Mouse (Mus musculus) liver, postnatal 0 days (tissue): ENCODE results near the gene Dync2h1. TPM values are rescaled to one million over a fixed set of nuclear protein-coding genes. Genes with fewer than 3 reads are reported as not detected.

Source experiments
- ATAC-seq: fragments of 200-750 bp; cut with Nextera tagmentation; 2 replicates; pipeline ENCODE4 v1.8.0; 2017; ENCODE audit warnings: mild to moderate bottlenecking, moderate library complexity
- DNase-seq: peaks from one replicate; pipeline ENCODE4 v3.0.0-alpha.2; 2016
- H3K27ac ChIP-seq: fragments of 300-500 bp; sonication (generic); 2 replicates; pipeline ENCODE4 v1.5.1; 2014; ENCODE audit warnings: antibody characterized with exemption, moderate library complexity, mild to moderate bottlenecking, low read depth
- H3K27me3 ChIP-seq: fragments of 300-500 bp; sonication (generic); 2 replicates; pipeline ENCODE4 v1.6.1; 2014; ENCODE audit warnings: low read length, control low read depth, mixed read lengths; ENCODE audit not compliant: insufficient read depth
- H3K36me3 ChIP-seq: fragments of 300-500 bp; sonication (generic); replicated peaks from 2 replicates; pipeline ENCODE4 v1.6.1; 2014; ENCODE audit warnings: mild to moderate bottlenecking, control low read depth, low read length, moderate library complexity, mixed read lengths; ENCODE audit not compliant: insufficient read depth
- H3K4me1 ChIP-seq: fragments of 300-500 bp; sonication (generic); 2 replicates; pipeline ENCODE4 v1.6.1; 2014; ENCODE audit warnings: antibody characterized with exemption, mild to moderate bottlenecking, control low read depth; ENCODE audit not compliant: insufficient read depth
- H3K4me2 ChIP-seq: fragments of 300-500 bp; sonication (generic); 2 replicates; pipeline ENCODE4 v1.6.1; 2014; ENCODE audit warnings: low read depth, mild to moderate bottlenecking, low read length, moderate library complexity, mixed read lengths
- H3K4me3 ChIP-seq: fragments of 300-500 bp; sonication (generic); 2 replicates; pipeline ENCODE4 v1.5.1; 2014; ENCODE audit warnings: low read depth, low read length
- H3K9ac ChIP-seq: fragments of 300-500 bp; sonication (generic); replicated peaks from 2 replicates; pipeline ENCODE4 v1.6.1; 2014; ENCODE audit warnings: mild to moderate bottlenecking, moderate library complexity
- H3K9me3 ChIP-seq: fragments of 300-500 bp; sonication (generic); 2 replicates; pipeline ENCODE4 v1.6.1; 2016; ENCODE audit warnings: mild to moderate bottlenecking, control low read depth, low read length, mixed read lengths
- CTCF ChIP-seq: sonication (generic); IDR thresholded peaks from 2 replicates; pipeline ENCODE4 v1.5.1; 2016; ENCODE audit warnings: antibody characterized with exemption, low read depth
- EP300 ChIP-seq: IDR thresholded peaks from 2 replicates; pipeline ENCODE4 v1.6.1; 2016; ENCODE audit warnings: antibody characterized with exemption, low read depth, mild to moderate bottlenecking
- WGBS: fragments of 180-500 bp; shearing (Covaris S2); extraction: QIAGEN DNeasy Blood & Tissue Kit; methylation state at CpG from one replicate; pipeline ENCODE4 v1.1.7; 2014; ENCODE audit not compliant: insufficient replicate concordance; 5-methylcytosine and 5-hydroxymethylcytosine counted together
- polyA plus RNA-seq: library from polyadenylated mRNA; unstranded; fragments of >200 nt; fragmentation: Nextera tagmentation; extraction: Ambion mirVana; gene quantifications from 2 replicates; pipeline ENCODE4 v1.2.1, GENCODE M21; 2015

The Dync2h1 gene
- polyA plus RNA-seq, 1 experiment from 2014 or later = 1.5 TPM

DNA sequence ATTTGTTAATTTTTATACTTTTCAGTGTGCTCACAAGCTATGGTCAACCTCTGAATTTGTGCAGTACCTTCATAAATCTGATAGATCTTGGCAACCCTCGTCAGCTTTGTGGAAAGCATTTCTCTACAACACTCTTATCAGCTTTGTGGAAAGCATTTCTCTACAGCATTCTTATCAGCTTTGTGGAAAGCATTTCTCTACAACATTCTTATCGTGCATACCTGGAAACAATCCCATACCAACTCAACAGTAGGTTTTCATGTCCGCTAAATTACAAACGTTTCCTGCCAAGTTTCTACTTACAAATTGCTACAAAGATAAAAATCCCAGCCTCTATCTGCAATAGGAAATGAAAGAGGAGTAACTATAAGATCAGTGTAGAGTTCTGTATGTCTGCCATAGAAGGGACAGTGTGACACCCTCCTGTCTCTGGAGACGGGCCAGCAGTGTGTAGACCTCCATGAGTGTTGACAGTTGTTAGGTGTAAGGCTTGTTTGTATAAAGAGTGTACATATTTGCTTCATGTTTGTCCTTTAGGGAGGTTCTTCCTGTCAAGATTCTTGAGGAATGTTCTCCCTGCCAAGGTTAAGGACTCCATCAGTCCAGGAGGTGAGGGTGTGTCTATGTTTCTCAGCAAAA is 141.5 kb downstream of the Dync2h1 start:
- 0 out of 2 replicates have a peak, but pooled peaks cover 3% of the 10 kb centered on the region for H3K9me3 ChIP-seq
- no peak overlapping the region for H3K27ac ChIP-seq
- TF ChIP-seq EP300 (no peak), CTCF (no peak)
- ATAC-seq (no peak), DNase-seq (no peak)
- H3K4me1 ChIP-seq = no peaks in the 10 kb centered on the region
- H3K4me2 ChIP-seq = no peak overlapping the region
- H3K27me3 ChIP-seq = no peaks in the 10 kb centered on the region
- H3K36me3 ChIP-seq = no peaks in the 10 kb centered on the region; the same call in 1 of the 2 replicates
- no peak overlapping the region for H3K4me3 ChIP-seq
- WGBS = 65% methylated on average over 5 of the region's 5 CpGs
- no peak overlapping the region for H3K9ac ChIP-seq

GRCm38 (mm10) chr9:7041231-7041630 is 143.0 kb downstream of the Dync2h1 start:
- H3K27ac ChIP-seq = no peak overlapping the region
- no peak for DNase-seq
- WGBS = 81% methylated on average over 5 of the region's 5 CpGs
- H3K4me3 ChIP-seq = no peak overlapping the region
- no peaks in the 10 kb centered on the region for H3K4me1 ChIP-seq
- no peak for ATAC-seq
- H3K27me3 ChIP-seq = no peaks in the 10 kb centered on the region
- H3K9me3 ChIP-seq = 0 out of 2 replicates have a peak, but pooled peaks cover 3% of the 10 kb centered on the region
- H3K36me3 ChIP-seq = no peaks in the 10 kb centered on the region; the same call in 1 of the 2 replicates
- no peak overlapping the region for H3K4me2 ChIP-seq
- H3K9ac ChIP-seq = no peak overlapping the region
- no peak for TF ChIP-seq EP300
- TF ChIP-seq CTCF = no peak

GRCm38 (mm10) chr9:7032553-7032952 is 151.7 kb downstream of the Dync2h1 start:
- Histone ChIP-seq H3K4me2 (no peak overlapping the region), H3K9me3 (no peaks in the 10 kb centered on the region), H3K4me1 (no peaks in the 10 kb centered on the region), H3K36me3 (no peaks in the 10 kb centered on the region), H3K27ac (no peak overlapping the region), H3K9ac (no peak overlapping the region), H3K4me3 (no peak overlapping the region), H3K27me3 (no peaks in the 10 kb centered on the region)
- DNase-seq (no peak), ATAC-seq (no peak)
- WGBS = 81% methylated on average over 2 of the region's 2 CpGs
- TF ChIP-seq EP300 (no peak), CTCF (no peak)

- DNase-seq (no peak), ATAC-seq (peak; percentile 50)
- no peaks in the 10 kb centered on the region for H3K36me3 ChIP-seq
- H3K27me3 ChIP-seq = no peaks in the 10 kb centered on the region
- TF ChIP-seq EP300 (no peak), CTCF (no peak)
- H3K27ac ChIP-seq = no peak overlapping the region
- no peak overlapping the region for H3K4me2 ChIP-seq
- no peak overlapping the region for H3K9ac ChIP-seq
- H3K9me3 ChIP-seq = no peaks in the 10 kb centered on the region
- no peak overlapping the region for H3K4me3 ChIP-seq
- H3K4me1 ChIP-seq = no peaks in the 10 kb centered on the region
Observed at GRCm38 (mm10) chr9:7015600-7015999, 168.6 kb downstream of the Dync2h1 start.

GRCm38 (mm10) chr9:7014733-7015132 is 169.5 kb downstream of the Dync2h1 start:
- 85% methylated on average over 1 of the region's 1 CpGs for WGBS
- no peak overlapping the region for H3K9ac ChIP-seq
- no peaks in the 10 kb centered on the region for H3K9me3 ChIP-seq
- no peak overlapping the region for H3K4me3 ChIP-seq
- no peak overlapping the region for H3K4me2 ChIP-seq
- H3K36me3 ChIP-seq = no peaks in the 10 kb centered on the region
- no peak overlapping the region for H3K27ac ChIP-seq
- ATAC-seq = peak; percentile 53
- H3K27me3 ChIP-seq = no peaks in the 10 kb centered on the region
- no peaks in the 10 kb centered on the region for H3K4me1 ChIP-seq
- no peak for DNase-seq
- TF ChIP-seq CTCF (no peak), EP300 (no peak)

DNA sequence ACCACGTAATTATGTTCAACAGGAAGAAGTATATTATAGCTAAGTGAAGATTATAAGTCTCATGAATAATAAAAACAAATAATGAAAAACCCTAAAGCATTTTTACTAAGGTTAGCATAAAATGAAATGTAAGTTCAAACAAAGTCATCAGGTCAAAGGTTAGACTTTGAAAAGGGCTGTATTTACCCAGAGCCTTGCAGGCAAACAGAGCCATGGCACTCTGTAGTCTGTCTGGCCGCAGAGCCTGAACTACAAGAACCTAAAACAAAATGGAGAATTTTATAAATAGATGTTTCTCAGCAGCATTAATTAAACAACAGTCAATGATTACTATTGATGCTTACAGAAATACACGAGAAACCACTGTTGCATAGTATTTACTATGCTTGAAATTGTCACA is 174.5 kb downstream of the Dync2h1 start:
- Histone ChIP-seq H3K9ac (no peak overlapping the region), H3K4me2 (no peak overlapping the region), H3K27me3 (no peaks in the 10 kb centered on the region), H3K27ac (no peak overlapping the region), H3K9me3 (no peaks in the 10 kb centered on the region), H3K4me3 (no peak overlapping the region), H3K4me1 (no peaks in the 10 kb centered on the region), H3K36me3 (no peaks in the 10 kb centered on the region; the same call in 1 of the 2 replicates)
- 59% methylated on average over 3 of the region's 3 CpGs for WGBS
- DNase-seq (no peak), ATAC-seq (0 out of 2 replicates have a peak, but pooled peaks have one; percentile 48)
- TF ChIP-seq CTCF = no peak
- no peak for TF ChIP-seq EP300
